Mouse (Mus musculus): ENCODE data around the gene Hadhb.

- no peak for TF ChIP-seq CTCF (IDR thresholded peaks at IDR 0.05; ENCODE audit: low read depth)
- no peak for TF ChIP-seq EP300 (IDR thresholded peaks at IDR 0.05; ENCODE audit: low read depth)
These were observed 77.4 kb downstream of the Hadhb start, which contains the start of gene Selenoi for GRCm38 (mm10) chr5:30232271-30232971.

All from liver, postnatal 0 days (tissue).